Mouse (Mus musculus): ENCODE results near the gene Slc16a11.

- TF ChIP-seq CTCF (IDR thresholded peaks at IDR 0.05; ENCODE audit: low read depth), result no peak
- TF ChIP-seq EP300 (optimal IDR thresholded peaks at IDR 0.05), result no peak
Observed at GRCm38 (mm10) chr11:70227661-70228245, 15.2 kb downstream of the Slc16a11 start.

All from stomach, postnatal 0 days (tissue).